Mouse (Mus musculus): ENCODE measurements at regions not wholly inside any gene's neighbourhood (a gene's known extent, or its start where the extent isn't known, plus 50 kb on each side); places are given as distances from the start of the nearest gene placed in this dataset.

GRCm38 (mm10) chr13:28811081-28811439, 142.5 kb downstream of the Sox4 start:
- H3K4me3 ChIP-seq, result no peak overlapping the region
- WGBS, result 3% methylated on average over 2 of the region's 2 CpGs
- peak overlapping the region; percentile 77 for H3K27ac ChIP-seq (replicated peaks)
- peaks cover 32% of the 10 kb centered on the region for H3K4me1 ChIP-seq (replicated peaks)
- no peaks in the 10 kb centered on the region for H3K9me3 ChIP-seq
- H3K36me3 ChIP-seq, result no peaks in the 10 kb centered on the region
- H3K9ac ChIP-seq, result no peak overlapping the region
- no peak for ATAC-seq (ENCODE audit: low FRiP score, low read depth)
- H3K27me3 ChIP-seq, result no peaks in the 10 kb centered on the region
- peak overlapping the region; percentile 25; the same call in 1 of the 2 replicates for H3K4me2 ChIP-seq

- no peaks in the 10 kb centered on the region for H3K27me3 ChIP-seq
- peak; percentile 49 for ATAC-seq (ENCODE audit: low FRiP score, low read depth)
- no peaks in the 10 kb centered on the region for H3K36me3 ChIP-seq
- no peak overlapping the region for H3K9ac ChIP-seq
- H3K27ac ChIP-seq (replicated peaks), result peak overlapping the region; percentile 77
- 26% methylated on average over 6 of the region's 6 CpGs for WGBS
- peaks cover 32% of the 10 kb centered on the region for H3K4me1 ChIP-seq (replicated peaks)
- H3K4me2 ChIP-seq, result peak overlapping the region; percentile 25
- H3K9me3 ChIP-seq, result no peaks in the 10 kb centered on the region
- H3K4me3 ChIP-seq, result no peak overlapping the region
Measured at GRCm38 (mm10) chr13:28810326-28811080, 143.0 kb downstream of the Sox4 start.

- Histone ChIP-seq H3K36me3 (no peaks in the 10 kb centered on the region), H3K27ac (replicated peaks) (no peak overlapping the region), H3K4me3 (no peak overlapping the region), H3K9ac (no peak overlapping the region), H3K4me2 (no peak overlapping the region), H3K27me3 (no peaks in the 10 kb centered on the region), H3K9me3 (no peaks in the 10 kb centered on the region), H3K4me1 (replicated peaks) (peaks cover 16% of the 10 kb centered on the region)
- ATAC-seq (ENCODE audit: low FRiP score, low read depth), result no peak
- 61% methylated on average over 4 of the region's 4 CpGs for WGBS
Measured at GRCm38 (mm10) chr13:28805302-28805701, 148.2 kb downstream of the Sox4 start.

GRCm38 (mm10) chr13:28801210-28801954, 152.1 kb downstream of the Sox4 start:
- no peaks in the 10 kb centered on the region for H3K36me3 ChIP-seq
- H3K9ac ChIP-seq, result no peak overlapping the region
- H3K9me3 ChIP-seq, result no peaks in the 10 kb centered on the region
- WGBS, result 29% methylated on average over 8 of the region's 8 CpGs
- H3K4me3 ChIP-seq, result no peak overlapping the region
- H3K27ac ChIP-seq (replicated peaks), result 0 out of 2 replicates have a peak overlapping the region, but pooled peaks have one; percentile 4
- H3K27me3 ChIP-seq, result no peaks in the 10 kb centered on the region
- ATAC-seq (ENCODE audit: low FRiP score, low read depth), result peak; percentile 35; the same call in 1 of the 2 replicates
- peaks cover 8% of the 10 kb centered on the region; the same call in 1 of the 2 replicates for H3K4me1 ChIP-seq (replicated peaks)
- no peak overlapping the region for H3K4me2 ChIP-seq

- no peak for ATAC-seq (ENCODE audit: low FRiP score, low read depth)
Measured at GRCm38 (mm10) chr13:28800676-28801075, 152.8 kb downstream of the Sox4 start.

GRCm38 (mm10) chr13:28799474-28799873, 154.0 kb downstream of the Sox4 start:
- whole genome bisulfite sequencing, result 89% methylated on average over 1 of the region's 1 CpGs
- Histone ChIP-seq H3K27me3 (no peaks in the 10 kb centered on the region), H3K9ac (no peak overlapping the region), H3K27ac (replicated peaks) (no peak overlapping the region), H3K4me1 (replicated peaks) (peaks cover 17% of the 10 kb centered on the region), H3K4me3 (no peak overlapping the region), H3K9me3 (no peaks in the 10 kb centered on the region), H3K4me2 (no peak overlapping the region), H3K36me3 (no peaks in the 10 kb centered on the region)
- no peak for ATAC-seq (ENCODE audit: low FRiP score, low read depth)

More at GRCm38 (mm10) chr13:28800676-28801075, 152.8 kb downstream of the Sox4 start:
- Histone ChIP-seq H3K36me3 (no peaks in the 10 kb centered on the region), H3K4me3 (no peak overlapping the region), H3K4me2 (no peak overlapping the region), H3K27ac (replicated peaks) (no peak overlapping the region), H3K9ac (no peak overlapping the region), H3K9me3 (no peaks in the 10 kb centered on the region), H3K27me3 (no peaks in the 10 kb centered on the region), H3K4me1 (replicated peaks) (peaks cover 8% of the 10 kb centered on the region; the same call in 1 of the 2 replicates)
- 42% methylated on average over 1 of the region's 1 CpGs for WGBS

DNA sequence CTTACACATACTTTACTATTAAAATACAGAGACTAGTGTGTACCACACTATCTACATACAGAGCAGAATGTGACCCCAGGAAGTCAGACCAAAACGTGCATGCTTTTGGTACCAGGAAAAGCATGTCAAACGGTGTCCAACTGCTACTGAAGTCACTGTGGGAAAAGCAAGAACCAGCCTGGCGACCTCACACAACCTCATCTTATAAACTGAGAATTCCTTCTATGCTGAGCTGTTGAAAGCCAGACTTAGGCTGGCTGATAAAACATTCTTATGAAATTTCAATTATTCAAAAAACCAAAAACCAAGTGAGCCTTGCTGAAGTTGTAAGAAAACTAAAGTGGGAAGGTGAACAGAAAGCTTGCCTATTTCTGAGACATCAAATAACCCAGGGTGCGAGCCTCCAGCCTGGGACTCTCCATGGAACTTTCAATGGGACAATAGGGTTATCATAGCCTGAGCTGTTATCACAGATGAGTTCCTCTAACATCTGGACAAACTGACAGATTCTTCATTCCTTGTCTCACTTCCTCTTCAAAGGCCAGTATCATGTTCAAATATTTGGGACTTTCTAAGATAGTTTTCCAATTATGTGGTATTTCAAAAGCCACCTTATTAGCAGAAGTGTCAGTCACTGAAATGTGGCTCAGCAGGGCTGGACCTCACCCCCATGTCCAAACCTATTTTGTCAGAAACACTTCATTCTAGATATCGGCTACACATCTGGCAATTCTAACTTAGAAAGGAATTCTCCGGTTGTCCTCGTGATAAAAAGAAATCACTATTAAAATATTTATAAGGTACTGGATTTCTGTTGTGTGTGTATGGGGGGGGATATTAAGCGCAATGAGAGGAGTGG, 155.7 kb downstream of the Sox4 start:
- no peaks in the 10 kb centered on the region for H3K27me3 ChIP-seq
- H3K4me1 ChIP-seq (replicated peaks), result peaks cover 33% of the 10 kb centered on the region
- no peaks in the 10 kb centered on the region for H3K9me3 ChIP-seq
- no peak overlapping the region for H3K4me2 ChIP-seq
- H3K9ac ChIP-seq, result no peak overlapping the region
- no peak overlapping the region for H3K27ac ChIP-seq (replicated peaks)
- no peak for ATAC-seq (ENCODE audit: low FRiP score, low read depth)
- no peak overlapping the region for H3K4me3 ChIP-seq
- 72% methylated on average over 8 of the region's 8 CpGs for WGBS
- no peaks in the 10 kb centered on the region for H3K36me3 ChIP-seq

- no peak overlapping the region for H3K9ac ChIP-seq
- H3K4me2 ChIP-seq, result no peak overlapping the region
- no peak overlapping the region for H3K4me3 ChIP-seq
- H3K36me3 ChIP-seq, result no peaks in the 10 kb centered on the region
- H3K9me3 ChIP-seq, result no peaks in the 10 kb centered on the region
- H3K27ac ChIP-seq (replicated peaks), result no peak overlapping the region
- no peak for ATAC-seq (ENCODE audit: low FRiP score, low read depth)
- WGBS, result 36% methylated on average over 7 of the region's 7 CpGs
- H3K4me1 ChIP-seq (replicated peaks), result peaks cover 32% of the 10 kb centered on the region
- no peaks in the 10 kb centered on the region for H3K27me3 ChIP-seq
Measured at GRCm38 (mm10) chr13:28795274-28795673, 158.2 kb downstream of the Sox4 start.

- Histone ChIP-seq H3K9ac (no peak overlapping the region), H3K4me3 (no peak overlapping the region), H3K36me3 (no peaks in the 10 kb centered on the region), H3K4me2 (no peak overlapping the region), H3K4me1 (replicated peaks) (peaks cover 32% of the 10 kb centered on the region), H3K27ac (replicated peaks) (no peak overlapping the region), H3K9me3 (no peaks in the 10 kb centered on the region), H3K27me3 (no peaks in the 10 kb centered on the region)
- WGBS, result 66% methylated on average over 3 of the region's 3 CpGs
- ATAC-seq (ENCODE audit: low FRiP score, low read depth), result no peak
Measured at GRCm38 (mm10) chr13:28794547-28794946, 159.0 kb downstream of the Sox4 start.

GRCm38 (mm10) chr13:28793166-28793935, 160.2 kb downstream of the Sox4 start:
- peaks cover 32% of the 10 kb centered on the region for H3K4me1 ChIP-seq (replicated peaks)
- no peaks in the 10 kb centered on the region for H3K36me3 ChIP-seq
- peak overlapping the region; percentile 46 for H3K27ac ChIP-seq (replicated peaks)
- 14% methylated on average over 5 of the region's 5 CpGs for WGBS
- no peak for ATAC-seq (ENCODE audit: low FRiP score, low read depth)
- 0 out of 2 replicates have a peak overlapping the region, but pooled peaks have one; percentile 0 for H3K9ac ChIP-seq
- H3K4me3 ChIP-seq, result no peak overlapping the region
- no peaks in the 10 kb centered on the region for H3K27me3 ChIP-seq
- H3K9me3 ChIP-seq, result no peaks in the 10 kb centered on the region
- no peak overlapping the region for H3K4me2 ChIP-seq

- H3K9ac ChIP-seq, result no peak overlapping the region
- H3K27ac ChIP-seq (replicated peaks), result peak overlapping the region; percentile 46
- 34% methylated on average over 12 of the region's 12 CpGs for WGBS
- no peak overlapping the region for H3K4me2 ChIP-seq
- H3K4me3 ChIP-seq, result no peak overlapping the region
- no peak for ATAC-seq (ENCODE audit: low FRiP score, low read depth)
- no peaks in the 10 kb centered on the region for H3K36me3 ChIP-seq
- no peaks in the 10 kb centered on the region for H3K27me3 ChIP-seq
- peaks cover 33% of the 10 kb centered on the region for H3K4me1 ChIP-seq (replicated peaks)
- no peaks in the 10 kb centered on the region for H3K9me3 ChIP-seq
Measured at GRCm38 (mm10) chr13:28792461-28793165, 160.9 kb downstream of the Sox4 start.

Data from hindbrain, embryonic 15.5 days (tissue).